Mouse (Mus musculus) hindbrain, embryonic 13.5 days (tissue): ENCODE results near the gene Gstp3. TPM values are rescaled to one million over a fixed set of nuclear protein-coding genes. Genes with fewer than 3 reads are reported as not detected.
A peak's percentile ranks its signal among the peaks of the same experiment; 100 is the strongest.

Experiments used
- ATAC-seq: fragments of 200-750 bp; cut with Nextera tagmentation; 2 replicates; pipeline ENCODE4 v1.8.0; 2017; ENCODE audit warnings: moderate TSS enrichment; ENCODE audit not compliant: low FRiP score
- H3K27ac ChIP-seq: fragments of 300-500 bp; sonication (generic); 2 replicates; pipeline ENCODE4 v1.5.1; 2015; ENCODE audit warnings: inconsistent platforms, mild to moderate bottlenecking, moderate library complexity
- H3K27me3 ChIP-seq: fragments of 300-500 bp; sonication (generic); 2 replicates; pipeline ENCODE4 v1.6.1; 2015; ENCODE audit warnings: mild to moderate bottlenecking, inconsistent platforms
- H3K36me3 ChIP-seq: fragments of 300-500 bp; sonication (generic); 2 replicates; pipeline ENCODE4 v1.6.1; 2015; ENCODE audit warnings: mild to moderate bottlenecking, inconsistent platforms
- H3K4me1 ChIP-seq: fragments of 300-500 bp; sonication (generic); replicated peaks from 2 replicates; pipeline ENCODE4 v1.6.1; 2015; ENCODE audit warnings: inconsistent platforms
- H3K4me2 ChIP-seq: fragments of 300-500 bp; sonication (generic); 2 replicates; pipeline ENCODE4 v1.6.1; 2015; ENCODE audit warnings: inconsistent platforms, mild to moderate bottlenecking, moderate library complexity
- H3K4me3 ChIP-seq: fragments of 300-500 bp; sonication (generic); 2 replicates; pipeline ENCODE4 v1.5.1; 2015; ENCODE audit warnings: mild to moderate bottlenecking, inconsistent platforms
- H3K9ac ChIP-seq: fragments of 300-500 bp; sonication (generic); 2 replicates; pipeline ENCODE4 v1.6.1; 2015; ENCODE audit warnings: mild to moderate bottlenecking, inconsistent platforms
- H3K9me3 ChIP-seq: fragments of 300-500 bp; sonication (generic); 2 replicates; pipeline ENCODE4 v1.6.1; 2016; ENCODE audit warnings: inconsistent platforms
- WGBS: fragments of 180-500 bp; shearing (Covaris S2); methylation state at CpG from one replicate; pipeline ENCODE4 v1.1.7; 2015; 5-methylcytosine and 5-hydroxymethylcytosine counted together
- polyA plus RNA-seq: library from polyadenylated mRNA; unstranded; fragments of >200 nt; fragmentation: Nextera tagmentation; extraction: Ambion mirVana; gene quantifications from 2 replicates; pipeline ENCODE4 v1.2.1, GENCODE M21; 2015

Gstp3 gene
- polyA plus RNA-seq, 1 experiment from 2014 or later: not detected

DNA sequence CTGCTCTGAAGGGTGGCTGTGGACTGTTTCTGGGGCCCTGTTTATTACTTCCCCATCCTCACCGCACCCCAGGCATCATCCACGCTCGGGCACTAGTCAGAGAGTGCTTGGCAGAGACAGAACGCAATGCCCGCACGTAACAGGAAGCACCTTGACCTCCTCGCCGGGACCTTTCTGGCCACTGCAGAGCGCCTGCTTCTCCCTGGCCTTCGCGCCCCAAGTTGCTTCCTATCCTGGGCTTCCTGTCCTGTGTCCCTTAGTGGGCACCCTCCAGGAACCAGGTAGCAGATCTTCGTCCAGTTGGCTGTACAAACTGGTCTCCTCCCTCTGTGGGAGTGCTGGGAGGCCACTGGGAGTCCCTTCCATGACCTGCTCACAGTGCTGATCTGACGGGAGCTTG lies 39.1 kb upstream of the Gstp3 start:
- H3K9me3 ChIP-seq: no peaks in the 10 kb centered on the region
- 0 out of 2 replicates have a peak overlapping the region, but pooled peaks have one; percentile 35 for H3K9ac ChIP-seq
- H3K4me2 ChIP-seq: peak overlapping the region; percentile 63; the same call in 1 of the 2 replicates
- peaks cover 31% of the 10 kb centered on the region for H3K27me3 ChIP-seq
- no peak for ATAC-seq
- WGBS: 91% methylated on average over 13 of the region's 13 CpGs
- H3K27ac ChIP-seq: peak overlapping the region; percentile 12; the same call in 1 of the 2 replicates
- H3K36me3 ChIP-seq: peaks cover 3% of the 10 kb centered on the region
- 0 out of 2 replicates have a peak overlapping the region, but pooled peaks have one; percentile 56 for H3K4me3 ChIP-seq
- peaks cover 67% of the 10 kb centered on the region for H3K4me1 ChIP-seq

DNA sequence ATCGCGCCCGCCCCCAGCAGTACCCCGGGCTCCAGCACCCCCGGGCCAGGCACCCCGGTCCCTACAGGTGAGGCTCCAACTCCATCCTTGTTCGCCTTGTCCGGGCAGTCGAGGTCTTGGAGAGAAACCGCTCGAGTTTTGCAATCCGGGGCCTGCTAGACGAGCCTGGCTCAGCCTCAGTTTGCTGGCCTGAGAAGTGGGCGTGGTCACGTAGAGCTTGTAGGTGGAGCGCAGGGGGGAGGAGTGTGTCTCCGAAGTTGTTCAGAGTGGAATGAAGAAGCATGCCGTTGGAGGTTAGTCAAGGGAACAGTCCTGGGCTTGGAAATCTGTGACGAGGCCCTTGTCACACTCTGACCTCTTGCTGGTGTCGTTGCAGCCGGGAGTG lies 38.1 kb upstream of the Gstp3 start:
- WGBS: 2% methylated on average over 21 of the region's 21 CpGs
- Histone ChIP-seq H3K27ac (peak overlapping the region; percentile 74), H3K27me3 (peaks cover 21% of the 10 kb centered on the region), H3K9ac (peak overlapping the region; percentile 69), H3K4me3 (peak overlapping the region; percentile 56), H3K4me2 (peak overlapping the region; percentile 63), H3K9me3 (no peaks in the 10 kb centered on the region), H3K4me1 (peaks cover 60% of the 10 kb centered on the region), H3K36me3 (no peaks in the 10 kb centered on the region)
- ATAC-seq: peak; percentile 10

DNA sequence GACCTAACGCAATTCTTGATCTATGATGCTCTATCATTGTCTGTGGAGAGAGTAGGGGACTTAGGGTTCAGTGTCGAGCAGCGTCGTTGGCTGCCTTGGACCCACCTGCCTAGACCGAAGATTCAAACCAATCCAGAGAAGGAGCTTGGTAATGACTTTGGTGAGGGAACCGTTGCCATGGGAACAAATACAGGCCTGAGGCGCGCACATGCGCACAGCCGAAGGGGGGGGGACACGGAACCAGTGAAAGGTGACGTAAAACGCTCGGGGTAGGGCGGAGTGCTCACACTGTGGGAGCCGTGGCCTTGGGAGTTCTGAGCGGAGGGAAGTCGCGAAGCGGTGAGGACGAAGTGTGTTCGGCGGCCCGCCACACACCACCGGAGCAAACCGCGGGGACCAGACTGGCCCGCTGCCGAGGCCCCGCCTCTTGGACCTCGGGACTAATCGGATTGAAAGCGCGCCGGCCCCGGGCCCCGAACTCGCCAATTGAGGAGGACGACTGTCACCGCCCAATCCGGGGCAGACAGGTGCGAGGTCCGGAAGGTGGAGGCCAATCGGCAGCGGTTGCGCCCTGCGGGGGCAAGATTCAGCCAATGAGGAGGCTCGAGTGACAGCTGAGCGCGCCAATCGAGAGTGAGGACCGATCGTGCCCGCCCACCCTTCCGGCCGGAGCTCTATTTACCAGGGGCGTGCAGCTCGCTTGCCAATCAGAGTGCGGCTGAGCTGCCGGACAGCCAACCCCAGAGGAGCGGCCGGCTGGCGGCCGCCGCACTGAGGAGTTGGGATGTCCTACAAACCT lies 37.5 kb upstream of the Gstp3 start, which contains the start of gene Cdk2ap2:
Cdk2ap2 (plus strand) TSS at position 541 of the 799 bp plus-strand sequence.
- Histone ChIP-seq H3K4me3 (peak within 1 kb of the TSS; percentile 56), H3K36me3 (no peaks in the 10 kb centered on the region), H3K9ac (peak within 1 kb of the TSS; percentile 69), H3K4me2 (peak within 1 kb of the TSS; percentile 63), H3K4me1 (peaks cover 54% of the 10 kb centered on the region), H3K9me3 (no peaks in the 10 kb centered on the region), H3K27me3 (peaks cover 15% of the 10 kb centered on the region), H3K27ac (peak within 1 kb of the TSS; percentile 93)
- under 1% methylated on average over 65 of the region's 65 CpGs for WGBS
- ATAC-seq: peak; percentile 93

DNA sequence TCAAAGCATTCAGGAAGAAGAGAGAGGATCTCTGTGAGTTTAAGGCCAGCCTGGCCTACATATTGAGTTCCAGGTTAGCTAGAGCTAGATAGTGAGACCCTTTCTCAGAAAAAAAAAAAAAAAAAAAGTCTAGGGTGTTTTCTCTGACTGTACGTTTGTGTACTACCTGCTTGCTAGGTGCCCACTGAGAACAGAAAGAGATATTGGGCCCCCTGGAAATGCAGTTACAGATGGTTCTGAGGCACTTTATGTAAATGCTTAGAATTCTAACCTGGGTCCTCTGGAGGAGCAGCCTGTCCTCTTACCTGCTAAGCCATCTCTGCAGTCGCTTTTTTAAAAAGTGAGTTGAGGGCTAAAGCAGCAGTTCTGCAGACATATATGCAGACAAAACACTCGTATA lies 36.4 kb upstream of the Gstp3 start:
- H3K4me2 ChIP-seq: peak overlapping the region; percentile 63
- H3K27ac ChIP-seq: no peak overlapping the region
- no peaks in the 10 kb centered on the region for H3K36me3 ChIP-seq
- WGBS: 74% methylated on average over 3 of the region's 3 CpGs
- no peak overlapping the region for H3K9ac ChIP-seq
- no peak for ATAC-seq
- H3K4me1 ChIP-seq: peaks cover 44% of the 10 kb centered on the region
- H3K27me3 ChIP-seq: peaks cover 10% of the 10 kb centered on the region; the same call in 1 of the 2 replicates
- H3K4me3 ChIP-seq: no peak overlapping the region
- H3K9me3 ChIP-seq: no peaks in the 10 kb centered on the region

DNA sequence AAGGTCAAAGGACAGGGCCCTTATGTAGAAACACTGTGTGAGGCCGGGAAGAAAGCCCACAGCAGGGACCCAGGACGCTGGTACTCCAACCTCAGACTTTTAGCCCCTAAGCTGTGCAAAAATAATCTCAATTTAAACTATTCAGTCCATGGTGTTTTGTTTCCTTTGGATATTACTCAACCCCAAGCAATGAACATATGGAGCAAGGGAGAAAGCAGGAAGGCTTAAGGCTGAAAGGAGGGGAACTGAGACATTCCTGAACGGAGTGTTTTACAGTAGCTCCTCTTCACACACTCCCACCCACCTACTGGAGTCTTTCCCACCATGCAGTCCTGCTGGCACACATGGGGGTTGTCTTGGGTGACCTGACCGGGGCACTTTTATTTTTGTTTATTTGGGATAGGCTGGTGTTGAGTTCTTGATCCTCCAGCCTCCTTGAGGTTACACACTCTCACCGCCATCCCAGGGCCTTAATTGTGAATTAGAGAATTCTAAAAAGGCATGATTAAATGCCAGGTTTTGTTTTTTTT lies 35.5 kb upstream of the Gstp3 start:
- Histone ChIP-seq H3K4me2 (no peak overlapping the region), H3K4me3 (no peak overlapping the region), H3K9me3 (no peaks in the 10 kb centered on the region), H3K9ac (no peak overlapping the region), H3K27ac (no peak overlapping the region), H3K4me1 (peaks cover 34% of the 10 kb centered on the region), H3K27me3 (peaks cover 6% of the 10 kb centered on the region; the same call in 1 of the 2 replicates), H3K36me3 (no peaks in the 10 kb centered on the region)
- ATAC-seq: no peak
- 82% methylated on average over 5 of the region's 5 CpGs for WGBS

DNA sequence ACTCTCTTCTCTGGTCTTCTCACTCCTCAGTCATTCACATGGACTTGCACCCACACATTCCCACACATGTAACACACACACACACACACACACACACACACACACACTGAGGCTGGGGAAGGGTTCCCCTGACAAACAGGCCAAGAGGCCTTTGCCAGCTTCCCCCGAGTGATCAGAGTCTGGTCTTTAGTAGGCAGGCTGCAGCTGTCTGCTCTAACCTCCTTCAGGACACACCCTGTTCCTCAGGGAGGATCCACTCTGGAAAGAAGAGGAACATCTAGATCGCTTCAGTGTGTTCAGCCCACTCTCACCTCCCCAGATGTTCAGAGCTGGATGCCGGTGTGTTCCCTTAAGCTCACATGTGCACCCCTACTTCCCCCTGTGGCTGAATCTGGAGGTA lies 35.0 kb upstream of the Gstp3 start:
- Histone ChIP-seq H3K27me3 (peaks cover 4% of the 10 kb centered on the region), H3K9ac (no peak overlapping the region), H3K4me3 (no peak overlapping the region), H3K9me3 (no peaks in the 10 kb centered on the region), H3K36me3 (no peaks in the 10 kb centered on the region), H3K4me2 (no peak overlapping the region), H3K27ac (no peak overlapping the region), H3K4me1 (peaks cover 29% of the 10 kb centered on the region)
- no peak for ATAC-seq
- whole genome bisulfite sequencing: 80% methylated on average over 3 of the region's 3 CpGs

DNA sequence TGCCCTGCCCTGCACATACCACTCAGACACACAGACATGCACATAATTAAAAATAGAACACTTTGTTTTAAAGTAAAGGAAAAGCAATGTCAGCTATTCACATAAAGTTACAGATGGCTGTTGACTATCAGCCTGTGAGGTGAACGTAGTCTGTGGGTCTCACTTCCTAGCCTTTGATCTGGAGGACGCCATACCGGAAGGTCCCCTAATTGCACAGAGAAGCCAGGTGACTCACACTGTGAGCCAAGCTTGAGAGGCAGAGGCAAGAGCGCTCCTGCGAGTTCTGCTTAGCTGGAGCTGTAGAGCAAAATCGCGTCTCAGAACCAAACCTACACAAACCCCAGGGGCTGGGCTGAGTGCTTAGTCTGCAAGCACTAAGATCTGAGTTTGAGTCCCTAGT lies 34.4 kb upstream of the Gstp3 start:
- H3K36me3 ChIP-seq: no peaks in the 10 kb centered on the region
- H3K4me3 ChIP-seq: no peak overlapping the region
- no peak for ATAC-seq
- no peak overlapping the region for H3K27ac ChIP-seq
- H3K4me2 ChIP-seq: no peak overlapping the region
- WGBS: 81% methylated on average over 7 of the region's 7 CpGs
- peaks cover 23% of the 10 kb centered on the region for H3K4me1 ChIP-seq
- no peak overlapping the region for H3K9ac ChIP-seq
- H3K9me3 ChIP-seq: no peaks in the 10 kb centered on the region
- H3K27me3 ChIP-seq: peaks cover 8% of the 10 kb centered on the region; the same call in 1 of the 2 replicates

DNA sequence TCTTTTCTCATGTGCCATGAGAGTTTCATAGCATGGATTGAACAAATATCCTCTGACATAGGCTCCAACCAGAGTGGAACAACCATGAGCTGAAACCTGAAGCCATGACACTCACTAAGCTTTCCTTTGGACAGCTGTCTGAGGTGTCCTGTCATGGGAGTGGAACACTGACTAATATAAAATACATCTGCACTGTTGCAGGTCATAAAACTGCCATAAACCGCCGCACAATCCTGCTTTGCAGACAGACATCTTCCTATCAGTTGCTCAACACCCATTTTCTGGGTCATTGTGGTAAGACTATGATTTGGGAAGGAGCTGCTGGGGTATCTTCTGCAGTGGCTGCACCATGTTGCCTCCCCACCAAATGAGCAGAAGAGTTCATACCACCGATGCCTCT lies 33.4 kb upstream of the Gstp3 start:
- Histone ChIP-seq H3K9ac (no peak overlapping the region), H3K27ac (no peak overlapping the region), H3K27me3 (peaks cover 8% of the 10 kb centered on the region; the same call in 1 of the 2 replicates), H3K4me1 (peaks cover 13% of the 10 kb centered on the region), H3K36me3 (no peaks in the 10 kb centered on the region), H3K4me2 (no peak overlapping the region), H3K9me3 (no peaks in the 10 kb centered on the region), H3K4me3 (no peak overlapping the region)
- ATAC-seq: no peak
- 93% methylated on average over 3 of the region's 3 CpGs for WGBS

DNA sequence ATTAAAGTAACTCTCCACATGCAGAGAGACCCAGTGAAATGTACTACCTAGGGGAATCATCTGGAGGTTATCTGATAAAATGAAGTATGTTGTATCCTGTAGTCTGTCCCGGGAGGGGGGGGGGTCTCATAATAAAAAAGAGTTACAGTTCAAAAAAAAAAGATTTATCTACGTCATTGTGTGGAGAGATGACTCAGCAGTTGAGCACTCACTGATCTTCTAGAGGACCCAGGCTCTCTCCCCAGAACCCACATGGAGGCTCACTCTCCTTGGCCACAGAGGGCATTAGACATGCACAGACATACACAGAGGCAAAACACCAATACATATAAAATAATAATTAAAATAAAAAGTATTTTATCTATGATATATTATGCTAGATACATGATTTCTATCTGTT lies 32.0 kb upstream of the Gstp3 start:
- H3K36me3 ChIP-seq: no peaks in the 10 kb centered on the region
- WGBS: 68% methylated on average over 2 of the region's 2 CpGs
- H3K9me3 ChIP-seq: no peaks in the 10 kb centered on the region
- H3K27ac ChIP-seq: no peak overlapping the region
- no peak for ATAC-seq
- H3K4me1 ChIP-seq: peaks cover 6% of the 10 kb centered on the region
- no peak overlapping the region for H3K9ac ChIP-seq
- no peak overlapping the region for H3K4me2 ChIP-seq
- no peak overlapping the region for H3K4me3 ChIP-seq
- H3K27me3 ChIP-seq: peaks cover 16% of the 10 kb centered on the region; the same call in 1 of the 2 replicates

DNA sequence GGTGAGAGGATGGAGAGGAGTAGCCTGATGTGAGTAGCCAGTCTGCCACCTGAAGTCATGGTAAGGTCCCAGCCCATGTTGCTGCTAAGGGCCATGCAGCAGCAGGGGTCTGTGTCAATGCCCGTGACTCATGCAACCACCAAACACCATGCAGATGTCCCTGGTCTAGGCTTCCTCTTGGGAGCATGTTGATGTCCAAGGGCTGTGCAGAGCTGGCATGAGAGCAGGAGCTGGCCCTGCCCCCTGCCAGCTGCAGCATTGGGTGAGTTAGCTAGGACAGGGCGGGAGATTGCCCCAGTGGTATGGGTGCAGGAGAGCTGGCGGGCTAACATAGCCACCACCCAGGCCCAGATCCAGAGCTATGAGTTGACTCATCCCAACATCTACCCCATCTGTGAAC lies 31.1 kb upstream of the Gstp3 start:
- no peak overlapping the region for H3K9ac ChIP-seq
- H3K36me3 ChIP-seq: no peaks in the 10 kb centered on the region
- peaks cover 22% of the 10 kb centered on the region; the same call in 1 of the 2 replicates for H3K27me3 ChIP-seq
- WGBS: 91% methylated on average over 3 of the region's 3 CpGs
- no peak overlapping the region for H3K4me2 ChIP-seq
- H3K4me1 ChIP-seq: no peaks in the 10 kb centered on the region
- ATAC-seq: no peak
- no peak overlapping the region for H3K27ac ChIP-seq
- H3K9me3 ChIP-seq: no peaks in the 10 kb centered on the region
- no peak overlapping the region for H3K4me3 ChIP-seq

DNA sequence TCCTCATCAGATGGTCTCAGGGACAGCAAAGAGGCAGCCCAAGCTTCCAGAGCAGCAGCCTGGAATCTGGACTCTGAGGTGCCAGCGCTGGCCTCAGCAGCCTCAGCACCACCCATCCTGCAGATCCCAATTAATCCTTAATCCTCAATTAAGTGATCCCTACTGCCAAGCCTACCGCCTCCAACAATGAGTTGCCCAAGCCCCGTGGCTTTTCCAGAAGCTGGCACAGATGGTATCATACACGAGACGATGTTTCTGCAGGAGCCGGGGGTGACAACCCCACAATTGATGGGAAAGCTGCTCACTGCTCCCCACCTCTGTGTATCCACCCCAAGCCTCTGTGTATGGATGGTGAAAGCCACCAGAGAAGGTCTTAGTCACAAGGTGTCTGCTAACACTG lies 29.8 kb upstream of the Gstp3 start:
- no peaks in the 10 kb centered on the region for H3K4me1 ChIP-seq
- WGBS: 75% methylated on average over 6 of the region's 6 CpGs
- ATAC-seq: no peak

DNA sequence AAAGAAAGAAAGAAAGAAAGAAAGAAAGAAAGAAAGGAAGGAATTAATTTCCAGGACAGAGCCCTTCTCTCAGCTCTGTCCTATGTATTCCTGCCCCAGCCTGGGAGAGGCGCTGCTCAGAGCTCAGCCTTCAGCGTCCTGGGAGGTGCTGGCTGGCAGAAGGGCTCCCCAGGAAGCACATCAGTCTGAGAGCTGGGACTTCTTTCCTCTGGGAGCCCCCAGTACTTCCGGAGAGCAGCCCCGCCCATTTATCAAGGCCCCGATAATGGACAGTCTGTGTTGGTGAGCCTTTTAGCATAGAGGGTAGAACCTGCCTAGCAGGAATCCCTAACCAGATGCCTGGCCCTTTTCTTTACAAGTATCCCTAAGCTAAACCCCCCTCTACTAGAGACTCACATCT lies 28.8 kb upstream of the Gstp3 start:
- H3K36me3 ChIP-seq: no peaks in the 10 kb centered on the region
- no peak for ATAC-seq
- no peaks in the 10 kb centered on the region for H3K4me1 ChIP-seq
- no peak overlapping the region for H3K27ac ChIP-seq
- whole genome bisulfite sequencing: 69% methylated on average over 5 of the region's 5 CpGs
- no peak overlapping the region for H3K4me3 ChIP-seq
- H3K9me3 ChIP-seq: no peaks in the 10 kb centered on the region
- no peak overlapping the region for H3K4me2 ChIP-seq
- H3K27me3 ChIP-seq: peaks cover 32% of the 10 kb centered on the region; the same call in 1 of the 2 replicates
- no peak overlapping the region for H3K9ac ChIP-seq

More for the DNA sequence above, 29.8 kb upstream of the Gstp3 start:
- Histone ChIP-seq H3K4me2 (no peak overlapping the region), H3K9ac (no peak overlapping the region), H3K27me3 (peaks cover 26% of the 10 kb centered on the region; the same call in 1 of the 2 replicates), H3K9me3 (no peaks in the 10 kb centered on the region), H3K27ac (no peak overlapping the region), H3K4me3 (no peak overlapping the region), H3K36me3 (no peaks in the 10 kb centered on the region)
